Mouse (Mus musculus) forebrain, embryonic 14.5 days (tissue): ENCODE data around the gene G6pc. TPM values are rescaled to one million over a fixed set of nuclear protein-coding genes. Genes with fewer than 3 reads are reported as not detected.

ENCODE experiments used
- ATAC-seq: fragments of 200-750 bp; cut with Nextera tagmentation; 2 replicates; pipeline ENCODE4 v1.8.0; 2017; ENCODE audit warnings: mild to moderate bottlenecking, moderate library complexity
- DNase-seq: peaks from one replicate; pipeline ENCODE4 v3.0.0-alpha.2; 2015; ENCODE audit warnings: low spot score
- H3K27ac ChIP-seq: fragments of 300-500 bp; sonication (generic); 2 replicates; pipeline ENCODE4 v1.5.1; 2014; ENCODE audit warnings: low read depth, mild to moderate bottlenecking, control low read depth, low read length, moderate library complexity
- H3K27me3 ChIP-seq: fragments of 300-500 bp; sonication (generic); replicated peaks from 2 replicates; pipeline ENCODE4 v1.6.1; 2014; ENCODE audit warnings: low read length, control low read depth, mixed read lengths; ENCODE audit not compliant: control insufficient read depth, insufficient read depth
- H3K36me3 ChIP-seq: fragments of 300-500 bp; sonication (generic); 2 replicates; pipeline ENCODE4 v1.6.1; 2014; ENCODE audit warnings: low read length, control low read depth; ENCODE audit not compliant: control insufficient read depth, insufficient read depth
- H3K4me1 ChIP-seq: fragments of 300-500 bp; sonication (generic); 2 replicates; pipeline ENCODE4 v1.6.1; 2014; ENCODE audit warnings: antibody characterized with exemption, low read length, control low read depth; ENCODE audit not compliant: control insufficient read depth, insufficient read depth
- H3K4me2 ChIP-seq: fragments of 300-500 bp; sonication (generic); 2 replicates; pipeline ENCODE4 v1.6.1; 2014; ENCODE audit warnings: mild to moderate bottlenecking, control low read depth, low read length
- H3K4me3 ChIP-seq: fragments of 300-500 bp; sonication (generic); 2 replicates; pipeline ENCODE4 v1.5.1; 2014; ENCODE audit warnings: low read depth, low read length, control low read depth
- H3K9ac ChIP-seq: fragments of 300-500 bp; sonication (generic); 2 replicates; pipeline ENCODE4 v1.6.1; 2014; ENCODE audit warnings: mild to moderate bottlenecking, low read length, control low read depth, moderate library complexity
- H3K9me3 ChIP-seq: fragments of 300-500 bp; sonication (generic); replicated peaks from 2 replicates; pipeline ENCODE4 v1.6.1; 2016; ENCODE audit warnings: low read length, control low read depth, mixed read lengths; ENCODE audit not compliant: control insufficient read depth
- WGBS: fragments of 180-500 bp; shearing (Covaris S2); extraction: QIAGEN DNeasy Blood & Tissue Kit; methylation state at CpG from one replicate; pipeline ENCODE4 v1.1.7; 2014; 5-methylcytosine and 5-hydroxymethylcytosine counted together
- polyA plus RNA-seq: library from polyadenylated mRNA; unstranded; fragments of >200 nt; fragmentation: Nextera tagmentation; extraction: Ambion mirVana; gene quantifications from 2 replicates; pipeline ENCODE4 v1.2.1, GENCODE M21; 2014

The G6pc gene
- polyA plus RNA-seq, 1 experiment from 2014 or later = not detected

DNA sequence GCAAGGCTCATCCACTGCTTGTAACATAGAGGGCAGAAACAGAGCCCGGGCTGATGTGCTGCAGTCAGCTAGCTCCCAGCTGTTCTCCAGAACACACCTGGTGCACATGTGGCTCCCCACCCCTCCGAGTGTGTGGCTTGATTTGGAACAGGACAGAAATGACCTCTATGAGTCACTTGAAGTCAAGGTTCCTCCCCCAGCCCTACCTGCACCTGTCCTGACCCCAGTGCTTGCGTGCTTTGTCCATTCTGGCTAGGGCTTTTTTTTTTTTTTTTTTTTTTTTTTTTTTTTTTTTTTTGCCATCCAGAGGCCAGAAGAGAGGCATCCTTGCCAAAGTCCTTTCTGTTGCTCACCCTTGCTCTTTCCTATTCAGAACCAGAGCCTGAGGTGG, 15.6 kb upstream of the G6pc start:
- WGBS = 80% methylated on average over 3 of the region's 3 CpGs
- Histone ChIP-seq H3K4me2 (no peak overlapping the region), H3K9me3 (no peaks in the 10 kb centered on the region), H3K36me3 (no peaks in the 10 kb centered on the region), H3K27ac (no peak overlapping the region), H3K4me3 (no peak overlapping the region), H3K9ac (no peak overlapping the region), H3K4me1 (no peaks in the 10 kb centered on the region), H3K27me3 (no peaks in the 10 kb centered on the region)
- no peak for ATAC-seq
- no peak for DNase-seq

GRCm38 (mm10) chr11:101353436-101353835, 13.9 kb upstream of the G6pc start:
- Histone ChIP-seq H3K4me1 (no peaks in the 10 kb centered on the region), H3K4me2 (no peak overlapping the region), H3K4me3 (no peak overlapping the region), H3K27ac (no peak overlapping the region), H3K9me3 (no peaks in the 10 kb centered on the region), H3K36me3 (no peaks in the 10 kb centered on the region), H3K27me3 (no peaks in the 10 kb centered on the region), H3K9ac (no peak overlapping the region)
- ATAC-seq (no peak), DNase-seq (no peak)
- WGBS = 91% methylated on average over 12 of the region's 12 CpGs

DNA sequence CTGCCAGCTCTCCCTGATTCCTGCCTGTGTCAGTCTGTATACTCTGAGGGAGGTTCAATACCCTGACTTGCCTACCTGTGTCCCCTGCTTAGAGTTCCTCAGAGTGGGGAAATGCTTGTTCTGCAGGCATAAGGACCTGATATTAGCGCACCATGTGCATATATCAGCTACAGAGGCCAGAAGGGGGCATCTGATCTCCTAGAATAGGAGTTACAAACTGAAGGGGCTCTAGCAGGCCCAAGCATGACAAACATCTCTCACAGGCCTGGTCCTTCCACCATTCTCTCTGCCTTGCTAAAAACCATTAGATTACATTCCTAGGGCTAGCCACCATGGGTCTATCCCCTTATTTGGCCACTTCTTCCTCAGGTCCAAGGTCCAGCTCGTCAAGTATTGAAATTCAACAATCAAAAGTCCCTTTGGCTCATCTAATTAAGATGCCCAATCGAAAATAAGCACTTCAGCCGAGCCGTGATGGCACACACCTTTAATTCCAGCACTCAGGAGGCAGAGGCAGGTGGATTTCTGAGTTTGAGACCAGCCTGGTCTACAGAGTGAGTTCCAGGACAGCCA, 12.8 kb upstream of the G6pc start:
- H3K27me3 ChIP-seq = no peaks in the 10 kb centered on the region
- WGBS = 75% methylated on average over 5 of the region's 5 CpGs
- H3K36me3 ChIP-seq = no peaks in the 10 kb centered on the region
- no peak for ATAC-seq
- H3K4me3 ChIP-seq = no peak overlapping the region
- H3K4me1 ChIP-seq = no peaks in the 10 kb centered on the region
- no peak overlapping the region for H3K9ac ChIP-seq
- no peak overlapping the region for H3K27ac ChIP-seq
- no peak for DNase-seq
- no peak overlapping the region for H3K4me2 ChIP-seq
- no peaks in the 10 kb centered on the region for H3K9me3 ChIP-seq

DNA sequence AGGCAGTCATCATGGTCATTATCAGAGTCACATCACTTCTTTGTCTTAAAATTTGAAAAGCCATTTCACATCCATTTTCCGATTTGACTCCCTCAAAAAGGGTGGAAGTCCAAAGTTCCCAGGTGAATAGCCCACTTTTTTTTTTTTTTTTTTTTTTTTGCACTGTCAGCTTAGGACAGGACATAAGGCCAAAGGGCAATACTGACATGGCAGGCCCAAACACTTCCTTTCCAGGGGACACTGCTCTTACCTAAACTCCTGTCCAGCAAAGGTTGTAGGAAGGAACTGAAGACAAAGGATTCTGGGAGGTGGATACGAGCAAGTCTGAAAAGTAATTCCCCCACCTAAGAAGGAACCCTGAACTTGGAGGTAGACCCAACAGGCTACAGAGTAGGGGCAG, 11.4 kb upstream of the G6pc start:
- H3K9ac ChIP-seq = no peak overlapping the region
- H3K27me3 ChIP-seq = no peaks in the 10 kb centered on the region
- H3K9me3 ChIP-seq = no peaks in the 10 kb centered on the region
- 96% methylated on average over 2 of the region's 2 CpGs for WGBS
- H3K36me3 ChIP-seq = no peaks in the 10 kb centered on the region
- DNase-seq (no peak), ATAC-seq (no peak)
- no peak overlapping the region for H3K4me2 ChIP-seq
- no peak overlapping the region for H3K4me3 ChIP-seq
- no peak overlapping the region for H3K27ac ChIP-seq
- no peaks in the 10 kb centered on the region for H3K4me1 ChIP-seq

GRCm38 (mm10) chr11:101357505-101358182, 9.7 kb upstream of the G6pc start:
- no peaks in the 10 kb centered on the region for H3K9me3 ChIP-seq
- H3K9ac ChIP-seq = no peak overlapping the region
- H3K36me3 ChIP-seq = no peaks in the 10 kb centered on the region
- H3K4me3 ChIP-seq = no peak overlapping the region
- no peak overlapping the region for H3K27ac ChIP-seq
- no peak for ATAC-seq
- no peak overlapping the region for H3K4me2 ChIP-seq
- H3K27me3 ChIP-seq = no peaks in the 10 kb centered on the region
- no peak for DNase-seq
- H3K4me1 ChIP-seq = no peaks in the 10 kb centered on the region
- 76% methylated on average over 3 of the region's 3 CpGs for WGBS

- WGBS = 80% methylated on average over 9 of the region's 9 CpGs
These were observed 7.6 kb upstream of the G6pc start for GRCm38 (mm10) chr11:101359776-101360175.

GRCm38 (mm10) chr11:101360651-101361113, 6.7 kb upstream of the G6pc start:
- 75% methylated on average over 3 of the region's 3 CpGs for WGBS
- no peak for DNase-seq

More at GRCm38 (mm10) chr11:101359776-101360175, 7.6 kb upstream of the G6pc start:
- Histone ChIP-seq H3K9me3 (no peaks in the 10 kb centered on the region), H3K27me3 (no peaks in the 10 kb centered on the region), H3K27ac (no peak overlapping the region), H3K4me1 (no peaks in the 10 kb centered on the region), H3K9ac (no peak overlapping the region), H3K4me2 (no peak overlapping the region), H3K36me3 (no peaks in the 10 kb centered on the region), H3K4me3 (no peak overlapping the region)
- DNase-seq = no peak
- no peak for ATAC-seq

DNA sequence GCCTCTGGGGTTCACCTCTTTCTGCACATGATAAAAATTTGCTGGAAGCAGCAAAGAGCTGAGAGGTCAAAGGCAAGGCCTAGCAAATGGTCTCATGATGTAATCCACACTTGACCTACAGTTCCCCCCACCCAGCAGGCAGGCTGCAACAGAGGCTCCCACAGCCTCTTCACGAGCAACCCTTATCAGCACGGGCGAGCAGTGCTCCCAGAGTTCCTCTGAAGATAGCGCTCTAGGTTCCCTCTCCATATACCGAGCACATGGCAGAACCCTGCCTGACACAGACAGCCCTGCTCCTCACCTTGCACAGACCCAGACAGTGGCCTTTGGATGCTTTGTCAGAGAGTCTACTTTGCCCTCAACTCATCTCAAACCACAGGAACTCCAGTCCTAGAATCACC, 2.8 kb upstream of the G6pc start:
- H3K27ac ChIP-seq = no peak overlapping the region
- WGBS = 95% methylated on average over 5 of the region's 5 CpGs
- H3K4me3 ChIP-seq = no peak overlapping the region
- ATAC-seq (no peak), DNase-seq (no peak)
- H3K27me3 ChIP-seq = no peaks in the 10 kb centered on the region
- no peaks in the 10 kb centered on the region for H3K9me3 ChIP-seq
- no peaks in the 10 kb centered on the region for H3K4me1 ChIP-seq
- H3K4me2 ChIP-seq = no peak overlapping the region
- no peak overlapping the region for H3K9ac ChIP-seq
- no peaks in the 10 kb centered on the region for H3K36me3 ChIP-seq

More at GRCm38 (mm10) chr11:101360651-101361113, 6.7 kb upstream of the G6pc start:
- Histone ChIP-seq H3K4me2 (no peak overlapping the region), H3K27ac (no peak overlapping the region), H3K9ac (no peak overlapping the region), H3K9me3 (no peaks in the 10 kb centered on the region), H3K27me3 (no peaks in the 10 kb centered on the region), H3K36me3 (no peaks in the 10 kb centered on the region), H3K4me1 (no peaks in the 10 kb centered on the region), H3K4me3 (no peak overlapping the region)
- no peak for ATAC-seq

DNA sequence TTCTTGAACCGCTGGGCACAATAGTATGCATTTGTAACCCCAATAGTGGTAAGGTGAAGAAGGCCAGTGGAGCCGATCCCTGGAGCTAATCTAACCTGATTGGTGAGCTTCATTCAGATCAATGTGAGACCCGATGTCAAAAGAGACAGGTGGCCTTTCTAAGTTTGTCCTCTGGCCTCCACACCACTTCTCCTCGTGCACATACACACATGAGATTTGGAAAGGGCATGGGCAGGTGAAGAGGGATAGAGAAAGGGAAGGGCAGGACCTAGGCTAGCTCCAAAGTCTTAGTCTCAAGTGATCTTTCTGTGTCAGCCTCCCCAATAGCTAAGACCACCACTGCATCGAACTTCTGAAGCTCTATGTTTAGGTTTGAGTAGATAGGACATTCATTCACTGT, 2.8 kb downstream of the G6pc start:
- Histone ChIP-seq H3K9me3 (no peaks in the 10 kb centered on the region), H3K4me2 (no peak overlapping the region), H3K27me3 (no peaks in the 10 kb centered on the region), H3K9ac (no peak overlapping the region), H3K4me3 (no peak overlapping the region), H3K27ac (no peak overlapping the region), H3K4me1 (no peaks in the 10 kb centered on the region), H3K36me3 (no peaks in the 10 kb centered on the region)
- 79% methylated on average over 5 of the region's 5 CpGs for WGBS
- no peak for DNase-seq
- ATAC-seq = no peak
